Mouse (Mus musculus) heart, embryonic 16.5 days (tissue): ENCODE data around the gene Map3k11. TPM values are rescaled to one million over a fixed set of nuclear protein-coding genes. Genes with fewer than 3 reads are reported as not detected.

Experiments
- ATAC-seq: fragments of 200-750 bp; cut with Nextera tagmentation; replicated peaks from 2 replicates; pipeline ENCODE4 v1.8.0; 2017; ENCODE audit warnings: moderate number of reproducible peaks; ENCODE audit not compliant: insufficient read depth, low FRiP score; ENCODE audit errors: extremely low read depth
- H3K27ac ChIP-seq: fragments of 300-500 bp; sonication (generic); 2 replicates; pipeline ENCODE4 v1.5.1; 2014; ENCODE audit warnings: mild to moderate bottlenecking, low read length, control low read depth, moderate library complexity
- H3K27me3 ChIP-seq: fragments of 300-500 bp; sonication (generic); 2 replicates; pipeline ENCODE4 v1.6.1; 2014; ENCODE audit warnings: low read length, mixed read lengths; ENCODE audit not compliant: control insufficient read depth, insufficient read depth
- H3K36me3 ChIP-seq: fragments of 300-500 bp; sonication (generic); 2 replicates; pipeline ENCODE4 v1.6.1; 2014; ENCODE audit not compliant: control insufficient read depth, insufficient read depth
- H3K4me1 ChIP-seq: fragments of 300-500 bp; sonication (generic); 2 replicates; pipeline ENCODE4 v1.6.1; 2014; ENCODE audit warnings: low read length, mixed read lengths; ENCODE audit not compliant: control insufficient read depth, insufficient read depth
- H3K4me2 ChIP-seq: fragments of 300-500 bp; sonication (generic); 2 replicates; pipeline ENCODE4 v1.6.1; 2014; ENCODE audit warnings: low read depth, mild to moderate bottlenecking, control low read depth, low read length
- H3K4me3 ChIP-seq: fragments of 300-500 bp; sonication (generic); 2 replicates; pipeline ENCODE4 v1.5.1; 2014; ENCODE audit warnings: mild to moderate bottlenecking, control low read depth, low read length
- H3K9ac ChIP-seq: fragments of 300-500 bp; sonication (generic); 2 replicates; pipeline ENCODE4 v1.6.1; 2014; ENCODE audit warnings: low read length, control low read depth
- H3K9me3 ChIP-seq: fragments of 300-500 bp; sonication (generic); replicated peaks from 2 replicates; pipeline ENCODE4 v1.6.1; 2016; ENCODE audit warnings: low read length; ENCODE audit not compliant: control insufficient read depth
- WGBS: fragments of 180-500 bp; shearing (Covaris S2); extraction: QIAGEN DNeasy Blood & Tissue Kit; methylation state at CpG from one replicate; pipeline ENCODE4 v1.1.7; 2014; 5-methylcytosine and 5-hydroxymethylcytosine counted together
- polyA plus RNA-seq: library from polyadenylated mRNA; unstranded; fragments of >200 nt; fragmentation: Nextera tagmentation; extraction: Ambion mirVana; gene quantifications from 2 replicates; pipeline ENCODE4 v1.2.1, GENCODE M21; 2015

The Map3k11 gene
- polyA plus RNA-seq, result 24.4 and 26.8 TPM in 2 replicates

DNA sequence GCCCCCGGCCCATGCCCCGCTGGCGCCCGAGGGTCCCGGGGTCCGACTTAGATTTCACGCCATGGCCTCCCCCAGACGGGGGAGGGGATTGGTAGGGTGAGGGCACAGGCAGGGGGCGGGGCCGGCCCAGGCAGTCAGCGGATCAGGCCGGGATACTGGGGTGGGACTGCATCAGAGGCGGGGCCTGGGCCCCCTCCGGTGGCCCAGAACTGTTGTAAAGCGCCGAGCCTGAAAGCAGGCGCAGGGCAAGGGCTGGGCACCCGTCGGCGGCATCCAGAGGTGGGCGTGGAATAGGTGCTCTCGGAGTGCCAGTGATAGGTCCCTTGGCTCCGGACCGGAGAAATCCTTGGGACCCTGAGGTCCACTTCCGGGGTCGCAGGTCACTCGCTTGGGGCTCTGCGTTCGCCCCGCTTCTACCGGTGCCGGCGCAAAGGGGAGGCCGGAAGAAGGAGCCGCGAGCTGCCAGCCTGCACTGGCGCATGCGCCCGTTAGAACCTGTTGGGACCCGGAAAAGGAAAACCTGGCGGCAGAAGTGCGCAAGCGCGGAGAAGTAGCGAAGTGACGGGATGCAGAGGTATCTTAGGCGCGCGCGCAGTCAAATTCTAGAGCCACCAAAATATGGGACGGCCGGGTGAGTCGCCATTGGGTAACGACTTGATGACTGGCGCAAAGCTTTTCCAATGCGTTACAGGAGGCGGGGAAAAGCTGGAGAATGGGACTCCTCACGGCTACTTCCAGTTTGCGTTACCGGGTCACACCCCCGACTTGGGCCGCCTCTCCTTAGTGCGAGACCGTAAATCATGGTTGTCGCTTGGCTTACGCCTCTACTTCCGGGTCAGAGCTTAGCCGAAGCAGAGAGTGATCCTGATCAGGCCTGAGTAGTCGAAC is at the start of gene Map3k11, which contains the start of gene Pcnx3:
Gene Map3k11 (plus strand): TSS at position 543 of the 888 bp plus-strand sequence.
Gene Pcnx3 (minus strand): TSS at position 709 of the 888 bp plus-strand sequence.
- no peaks in the 10 kb centered on the region for H3K9me3 ChIP-seq
- peak within 1 kb of the TSS; percentile 89 for H3K9ac ChIP-seq
- peak within 1 kb of the TSS; percentile 94 for H3K27ac ChIP-seq
- peaks cover 21% of the 10 kb centered on the region for H3K4me1 ChIP-seq
- H3K4me3 ChIP-seq, result peak within 1 kb of the TSS; percentile 77
- under 1% methylated on average over 69 of the region's 69 CpGs for WGBS
- peak; percentile 86 for ATAC-seq
- peaks cover 27% of the 10 kb centered on the region for H3K36me3 ChIP-seq
- peak within 1 kb of the TSS; percentile 99 for H3K4me2 ChIP-seq
- H3K27me3 ChIP-seq, result no peaks in the 10 kb centered on the region

DNA sequence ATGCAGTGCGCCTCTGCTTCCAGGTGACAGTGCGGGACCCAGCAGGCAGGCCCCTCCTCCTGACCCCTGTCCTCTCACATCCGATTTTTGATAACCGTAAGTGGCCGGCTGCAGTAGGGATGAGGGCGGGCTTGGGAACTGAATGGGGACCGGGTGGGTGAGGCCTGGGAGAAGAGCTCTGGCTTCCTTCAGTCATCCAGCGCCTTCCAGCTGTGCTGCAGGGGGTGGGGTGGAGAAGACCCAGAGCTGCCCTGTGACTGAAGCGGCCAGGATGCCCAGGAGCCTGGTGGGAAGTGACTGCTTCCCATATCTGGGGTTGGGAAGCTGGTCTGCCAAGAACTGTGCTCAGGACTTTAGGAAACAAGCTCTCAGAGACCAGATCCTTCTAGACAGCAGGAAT is 48.2 kb upstream of the Map3k11 start:
- Histone ChIP-seq H3K4me2 (peak overlapping the region; percentile 22; the same call in 1 of the 2 replicates), H3K27me3 (no peaks in the 10 kb centered on the region), H3K27ac (0 out of 2 replicates have a peak overlapping the region, but pooled peaks have one; percentile 2), H3K4me3 (no peak overlapping the region), H3K4me1 (peaks cover 22% of the 10 kb centered on the region), H3K9ac (no peak overlapping the region; the same call in 1 of the 2 replicates), H3K9me3 (no peaks in the 10 kb centered on the region), H3K36me3 (peaks cover 46% of the 10 kb centered on the region)
- no peak for ATAC-seq
- 37% methylated on average over 9 of the region's 9 CpGs for WGBS

DNA sequence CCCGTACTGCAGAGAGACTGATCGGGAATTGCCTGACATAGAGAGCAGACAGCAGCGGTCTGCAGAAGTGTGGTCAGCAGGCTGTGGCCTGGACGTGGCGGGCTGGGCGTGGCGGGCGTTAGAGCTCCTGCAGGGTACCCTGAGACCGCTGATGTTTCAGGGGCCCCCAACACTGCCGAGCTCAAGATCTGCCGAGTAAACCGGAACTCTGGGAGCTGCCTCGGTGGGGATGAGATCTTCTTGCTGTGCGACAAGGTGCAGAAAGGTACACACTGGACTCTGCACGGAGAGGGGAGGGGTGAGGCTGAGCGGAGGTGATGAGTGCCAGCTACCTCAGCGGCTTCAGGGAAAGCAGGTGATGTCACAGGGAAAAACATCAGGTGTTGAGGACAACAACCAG is 47.5 kb upstream of the Map3k11 start:
- no peak overlapping the region for H3K9ac ChIP-seq
- H3K4me1 ChIP-seq, result peaks cover 22% of the 10 kb centered on the region
- no peak overlapping the region for H3K4me2 ChIP-seq
- no peak overlapping the region for H3K27ac ChIP-seq
- no peaks in the 10 kb centered on the region for H3K27me3 ChIP-seq
- no peak overlapping the region for H3K4me3 ChIP-seq
- no peak for ATAC-seq
- no peaks in the 10 kb centered on the region for H3K9me3 ChIP-seq
- H3K36me3 ChIP-seq, result peaks cover 52% of the 10 kb centered on the region
- 84% methylated on average over 17 of the region's 17 CpGs for WGBS

DNA sequence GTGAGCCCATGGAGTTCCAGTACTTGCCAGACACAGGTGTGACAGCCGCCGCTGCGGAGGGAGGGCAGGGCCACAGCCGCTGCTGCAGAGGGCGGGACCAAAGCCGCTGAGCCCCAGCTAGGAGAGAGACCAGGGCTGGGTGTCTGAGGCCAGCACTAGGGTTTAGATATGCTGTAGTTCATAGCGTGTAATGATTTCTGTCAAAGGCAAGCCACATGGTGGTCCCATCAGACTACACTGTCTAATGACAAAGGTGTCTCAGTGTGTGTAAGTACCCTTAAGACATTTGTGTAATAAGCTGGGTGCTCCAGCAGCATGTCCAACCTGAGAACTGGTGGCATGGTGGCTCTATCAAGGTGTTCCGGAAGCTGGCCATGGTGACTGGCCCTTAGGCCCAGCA is 46.9 kb upstream of the Map3k11 start:
- H3K9ac ChIP-seq, result no peak overlapping the region
- no peaks in the 10 kb centered on the region for H3K9me3 ChIP-seq
- no peak overlapping the region for H3K4me2 ChIP-seq
- H3K4me1 ChIP-seq, result peaks cover 19% of the 10 kb centered on the region
- H3K4me3 ChIP-seq, result no peak overlapping the region
- ATAC-seq, result no peak
- no peak overlapping the region for H3K27ac ChIP-seq
- H3K36me3 ChIP-seq, result peaks cover 54% of the 10 kb centered on the region
- no peaks in the 10 kb centered on the region for H3K27me3 ChIP-seq
- 82% methylated on average over 8 of the region's 8 CpGs for WGBS

DNA sequence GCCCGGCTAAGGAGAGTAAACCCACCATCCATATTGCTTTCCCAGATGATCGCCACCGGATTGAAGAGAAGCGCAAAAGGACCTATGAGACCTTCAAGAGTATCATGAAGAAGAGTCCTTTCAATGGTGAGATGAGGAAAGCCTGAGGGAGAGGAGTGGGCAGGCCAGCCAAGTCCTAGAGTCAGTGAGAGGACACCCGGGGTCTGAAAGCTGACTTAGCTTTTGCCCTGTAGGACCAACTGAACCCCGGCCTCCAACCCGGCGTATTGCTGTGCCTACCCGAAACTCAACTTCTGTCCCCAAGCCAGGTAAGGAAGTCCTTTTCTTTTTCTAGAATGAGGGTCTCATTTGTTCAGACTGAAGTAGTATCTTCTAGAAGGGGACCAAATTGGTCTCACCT is 43.3 kb upstream of the Map3k11 start:
- no peak overlapping the region for H3K4me3 ChIP-seq
- no peak overlapping the region for H3K4me2 ChIP-seq
- 97% methylated on average over 9 of the region's 9 CpGs for WGBS
- no peak for ATAC-seq
- no peak overlapping the region for H3K27ac ChIP-seq
- H3K9ac ChIP-seq, result no peak overlapping the region
- H3K9me3 ChIP-seq, result no peaks in the 10 kb centered on the region
- peaks cover 57% of the 10 kb centered on the region for H3K36me3 ChIP-seq
- no peaks in the 10 kb centered on the region for H3K27me3 ChIP-seq
- H3K4me1 ChIP-seq, result peaks cover 17% of the 10 kb centered on the region

DNA sequence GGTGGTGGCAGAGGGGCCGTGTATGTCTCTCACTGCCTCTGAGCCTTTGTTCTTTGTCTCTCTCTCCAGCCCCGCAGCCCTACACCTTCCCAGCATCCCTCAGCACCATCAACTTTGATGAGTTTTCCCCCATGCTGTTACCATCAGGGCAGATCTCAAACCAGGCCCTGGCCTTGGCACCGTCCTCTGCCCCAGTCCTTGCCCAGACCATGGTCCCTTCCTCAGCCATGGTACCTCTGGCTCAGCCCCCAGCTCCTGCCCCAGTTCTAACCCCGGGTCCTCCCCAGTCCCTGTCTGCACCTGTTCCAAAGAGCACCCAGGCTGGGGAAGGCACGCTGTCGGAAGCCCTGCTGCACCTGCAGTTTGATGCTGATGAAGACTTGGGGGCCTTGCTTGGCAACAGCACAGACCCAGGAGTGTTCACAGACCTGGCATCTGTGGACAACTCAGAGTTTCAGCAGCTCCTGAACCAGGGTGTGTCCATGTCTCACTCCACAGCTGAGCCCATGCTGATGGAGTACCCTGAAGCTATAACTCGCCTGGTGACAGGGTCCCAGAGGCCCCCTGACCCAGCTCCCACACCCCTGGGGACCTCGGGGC is 41.7 kb upstream of the Map3k11 start:
- H3K36me3 ChIP-seq, result peaks cover 51% of the 10 kb centered on the region

DNA sequence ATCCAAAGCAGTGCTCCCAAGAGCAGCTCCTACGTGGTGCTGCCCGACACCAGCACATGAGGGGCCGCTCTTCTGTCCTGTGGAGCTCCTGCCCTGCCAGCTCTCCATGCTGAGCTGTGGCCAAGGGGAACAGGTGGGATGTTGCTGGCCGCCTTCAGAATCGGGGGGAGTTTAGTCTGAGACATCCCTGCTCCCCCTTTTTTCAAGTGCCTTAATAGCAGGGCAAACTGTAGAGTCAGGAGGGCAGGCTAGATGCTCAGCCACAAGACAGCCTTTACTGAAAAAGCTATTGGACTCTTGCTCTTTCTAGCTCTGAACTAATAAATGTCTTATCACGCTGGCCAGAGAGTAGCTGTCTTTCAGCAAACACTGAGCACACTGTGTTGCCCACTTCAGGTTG is 40.8 kb upstream of the Map3k11 start:
- H3K4me3 ChIP-seq, result no peak overlapping the region
- peaks cover 41% of the 10 kb centered on the region for H3K36me3 ChIP-seq
- no peak overlapping the region for H3K9ac ChIP-seq
- no peaks in the 10 kb centered on the region for H3K27me3 ChIP-seq
- H3K9me3 ChIP-seq, result no peaks in the 10 kb centered on the region
- peaks cover 16% of the 10 kb centered on the region for H3K4me1 ChIP-seq
- peak overlapping the region; percentile 85 for H3K27ac ChIP-seq
- no peak overlapping the region for H3K4me2 ChIP-seq
- 86% methylated on average over 6 of the region's 6 CpGs for WGBS
- no peak for ATAC-seq

More for the DNA sequence above, 41.7 kb upstream of the Map3k11 start:
- no peak for ATAC-seq
- H3K4me2 ChIP-seq, result no peak overlapping the region
- no peak overlapping the region for H3K4me3 ChIP-seq
- no peak overlapping the region for H3K27ac ChIP-seq
- no peaks in the 10 kb centered on the region for H3K27me3 ChIP-seq
- H3K4me1 ChIP-seq, result peaks cover 16% of the 10 kb centered on the region
- H3K9me3 ChIP-seq, result no peaks in the 10 kb centered on the region
- no peak overlapping the region for H3K9ac ChIP-seq
- 86% methylated on average over 8 of the region's 8 CpGs for WGBS

DNA sequence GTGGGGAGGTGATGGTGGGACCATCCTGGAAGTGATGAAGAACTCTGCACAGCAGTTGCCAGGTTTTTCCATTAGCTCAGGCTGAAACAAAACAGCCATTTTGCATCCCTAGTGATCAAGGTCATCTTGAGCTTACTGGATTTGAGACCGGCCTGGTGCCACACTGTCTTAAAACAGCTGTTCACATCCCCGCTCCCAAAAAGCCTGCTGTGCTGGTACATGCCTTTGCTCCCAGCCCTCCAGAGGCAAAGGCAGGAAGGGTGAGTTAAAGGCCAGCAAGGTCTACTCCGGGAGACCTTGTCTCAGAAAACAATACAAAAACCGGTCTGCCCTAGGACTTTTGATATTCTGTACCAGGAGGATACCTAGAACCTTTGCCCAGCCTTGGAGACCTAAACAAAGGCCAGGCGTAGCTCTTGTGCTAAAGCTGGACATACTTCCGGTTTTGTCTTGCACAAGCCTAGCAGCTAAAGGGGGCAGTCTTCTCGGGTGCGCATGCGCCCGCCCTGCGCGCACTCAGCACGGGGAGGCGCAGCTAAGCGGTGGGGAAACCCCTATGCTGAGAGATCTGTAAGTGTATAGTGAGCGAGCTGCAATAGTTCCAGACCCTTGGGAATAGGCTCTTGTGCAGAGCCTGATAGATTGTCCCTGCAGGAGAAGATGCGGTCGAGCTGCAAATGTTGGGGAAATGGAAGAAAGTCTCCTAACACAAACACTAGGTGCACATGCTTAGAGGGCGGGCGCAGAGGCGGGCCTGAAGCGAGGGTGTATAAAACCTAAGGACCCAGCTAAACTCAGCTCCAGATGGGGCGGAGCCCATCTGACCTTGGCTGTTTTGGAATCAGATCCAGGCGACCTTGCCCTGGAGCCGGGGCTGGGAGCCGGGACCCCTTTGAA is 39.9 kb upstream of the Map3k11 start:
- Histone ChIP-seq H3K36me3 (peaks cover 37% of the 10 kb centered on the region), H3K27me3 (no peaks in the 10 kb centered on the region), H3K27ac (peak overlapping the region; percentile 85), H3K4me2 (peak overlapping the region; percentile 69), H3K9ac (peak overlapping the region; percentile 61), H3K9me3 (no peaks in the 10 kb centered on the region), H3K4me3 (peak overlapping the region; percentile 40), H3K4me1 (peaks cover 16% of the 10 kb centered on the region)
- peak; percentile 91 for ATAC-seq
- 9% methylated on average over 26 of the region's 26 CpGs for WGBS
